ENCODE assay signal across 8 mouse cellular contexts in genomic region chr15:81586466-81586865, GRCm38 (mm10). TPM values are rescaled to one million over a fixed set of nuclear protein-coding genes. Genes with fewer than 3 reads are reported as not detected.
DNase-seq lines count a peak whose midpoint lies in the region; ATAC-seq and TF ChIP-seq lines count a peak whose summit lies in the region.

No protein-coding gene starts in this region.

- H3K36me3 ChIP-seq in C2C12 (ENCODE audit: control insufficient read depth, insufficient read depth) = peaks cover 25% of the 10 kb centered on the region
- H3K36me3 ChIP-seq in forebrain, embryonic 10.5 days (replicated peaks) = peaks cover 33% of the 10 kb centered on the region
- H3K36me3 ChIP-seq in liver, embryonic 11.5 days (ENCODE audit: control insufficient read depth, insufficient read depth, low read length) = no peaks in the 10 kb centered on the region
- H3K36me3 ChIP-seq in stomach, embryonic 14.5 days (ENCODE audit: control insufficient read depth, insufficient read depth, low read length) = no peaks in the 10 kb centered on the region; the same call in 1 of the 2 replicates

- H3K9ac ChIP-seq in liver, embryonic 11.5 days (ENCODE audit: low read depth, low read length) = peak overlapping the region; percentile 98
- H3K9ac ChIP-seq in stomach, embryonic 14.5 days (replicated peaks; ENCODE audit: low read depth, low read length) = peak overlapping the region; percentile 100

- H3ac ChIP-seq in C2C12 (ENCODE audit: control insufficient read depth, insufficient read length, low read depth) = peak overlapping the region; percentile 94

- ATAC-seq in liver, embryonic 11.5 days (replicated peaks; ENCODE audit: low FRiP score) = no peak
- no peak for ATAC-seq in stomach, embryonic 14.5 days (ENCODE audit: insufficient number of reproducible peaks, insufficient read depth, low FRiP score, low read depth)
- ATAC-seq in megakaryocyte progenitor cell, adult 5-6 weeks (replicated peaks; ENCODE audit: poor library complexity) = no peak

- peaks cover 60% of the 10 kb centered on the region for H3K79me2 ChIP-seq in C2C12 (ENCODE audit: control insufficient read depth, insufficient read depth)

- H3K27ac ChIP-seq in forebrain, embryonic 10.5 days = peak overlapping the region; percentile 100
- peak overlapping the region; percentile 100 for H3K27ac ChIP-seq in liver, embryonic 11.5 days (ENCODE audit: low read depth, low read length)
- peak overlapping the region; percentile 100 for H3K27ac ChIP-seq in stomach, embryonic 14.5 days (ENCODE audit: low read length)

- H3K4me1 ChIP-seq in forebrain, embryonic 10.5 days = peaks cover 31% of the 10 kb centered on the region
- H3K4me1 ChIP-seq in liver, embryonic 11.5 days (replicated peaks; ENCODE audit: control insufficient read depth, insufficient read depth, low read length) = peaks cover 8% of the 10 kb centered on the region
- peaks cover 9% of the 10 kb centered on the region; the same call in 1 of the 2 replicates for H3K4me1 ChIP-seq in stomach, embryonic 14.5 days (ENCODE audit: control insufficient read depth, insufficient read depth, low read length)

- WGBS in forebrain, embryonic 10.5 days = under 1% methylated on average over 28 of the region's 28 CpGs
- under 1% methylated on average over 28 of the region's 28 CpGs for WGBS in liver, embryonic 11.5 days
- under 1% methylated on average over 28 of the region's 28 CpGs for WGBS in stomach, embryonic 14.5 days

- H3K27me3 ChIP-seq in C2C12 (ENCODE audit: control insufficient read depth, insufficient read depth, insufficient read length) = no peaks in the 10 kb centered on the region
- H3K27me3 ChIP-seq in forebrain, embryonic 10.5 days (ENCODE audit: poor library complexity, severe bottlenecking) = no peaks in the 10 kb centered on the region
- H3K27me3 ChIP-seq in liver, embryonic 11.5 days (replicated peaks; ENCODE audit: control insufficient read depth, insufficient read depth, low read length) = no peaks in the 10 kb centered on the region
- H3K27me3 ChIP-seq in stomach, embryonic 14.5 days (ENCODE audit: control insufficient read depth, insufficient read depth, low read length) = no peaks in the 10 kb centered on the region

- H3K4me2 ChIP-seq in liver, embryonic 11.5 days = peak overlapping the region; percentile 86
- H3K4me2 ChIP-seq in stomach, embryonic 14.5 days (replicated peaks; ENCODE audit: low read depth, low read length) = peak overlapping the region; percentile 89

- H3K4me3 ChIP-seq in C2C12 (ENCODE audit: insufficient read depth, poor library complexity, severe bottlenecking) = peak overlapping the region; percentile 98
- peak overlapping the region; percentile 82 for H3K4me3 ChIP-seq in forebrain, embryonic 10.5 days
- peak overlapping the region; percentile 97 for H3K4me3 ChIP-seq in liver, embryonic 11.5 days (ENCODE audit: low read depth, low read length)
- H3K4me3 ChIP-seq in stomach, embryonic 14.5 days (ENCODE audit: low read depth, low read length) = peak overlapping the region; percentile 98

- no peak for TF ChIP-seq CTCF in C2C12 (IDR thresholded peaks at IDR 0.05; ENCODE audit: control insufficient read depth, insufficient read depth, insufficient read length)

- H3K9me3 ChIP-seq in forebrain, embryonic 10.5 days = no peaks in the 10 kb centered on the region
- no peaks in the 10 kb centered on the region for H3K9me3 ChIP-seq in liver, embryonic 11.5 days (ENCODE audit: control insufficient read depth, low read length)
- H3K9me3 ChIP-seq in stomach, embryonic 14.5 days (ENCODE audit: control insufficient read depth, low read depth, low read length) = no peaks in the 10 kb centered on the region

- H3K79me3 ChIP-seq in C2C12 (ENCODE audit: low read depth) = peaks cover 52% of the 10 kb centered on the region

- peak; percentile 49 for DNase-seq in embryo, embryonic 10 days (ENCODE audit: low spot score)
- no peak for DNase-seq in embryo, embryonic 9.5 days (ENCODE audit: extremely low spot score)
- no peak for DNase-seq in forebrain, embryonic 10.5 days (ENCODE audit: extremely low spot score, low spot score)
- DNase-seq in liver, embryonic 11.5 days (ENCODE audit: low spot score) = no peak
- DNase-seq in cerebellum, adult 11-12 months = no peak

TF ChIP-seq in C2C12, 6 proteins besides CTCF, POLR2A, EP300 and RAD21:
- TF ChIP-seq CEBPB (IDR thresholded peaks at IDR 0.05; ENCODE audit: low read depth) = no peak
- TF ChIP-seq MYOG (IDR thresholded peaks at IDR 0.05; ENCODE audit: control insufficient read depth, extremely low read depth, insufficient read length) = no peak
- TF ChIP-seq MAX (IDR thresholded peaks at IDR 0.05) = no peak
- TF ChIP-seq FOSL1 (IDR thresholded peaks at IDR 0.05; ENCODE audit: insufficient read depth, low read length, poor library complexity, severe bottlenecking) = no peak
- no peak for TF ChIP-seq USF1 (IDR thresholded peaks at IDR 0.05; ENCODE audit: low read depth)
- TF ChIP-seq MYOD1 (IDR thresholded peaks at IDR 0.05; ENCODE audit: control insufficient read depth, insufficient read length, low read depth) = no peak

RNA-seq across cellular contexts. Expression of gene Ep300, which starts 1.3 kb away (rescaled TPM):
- polyA plus RNA-seq in C2C12 (2012; fragmentation: generic; extraction: Trizol) = 19.2 TPM
- polyA plus RNA-seq in forebrain, embryonic 10.5 days (2016; fragmentation: Nextera tagmentation; extraction: Ambion mirVana) = 16.3 and 19.8 TPM in 2 replicates
- polyA plus RNA-seq in liver, embryonic 11.5 days (2014; fragmentation: Nextera tagmentation; extraction: Ambion mirVana) = 18.1 and 22.9 TPM in 2 replicates
- polyA plus RNA-seq in stomach, embryonic 14.5 days (2014; fragmentation: Nextera tagmentation; extraction: Ambion mirVana) = 32.6 and 39.7 TPM in 2 replicates
- 112 and 132 TPM in 2 replicates for total RNA-seq in megakaryocyte progenitor cell, adult 5-6 weeks (2015)
- total RNA-seq in megakaryocyte progenitor cell, adult 5-6 weeks (2017) = 22.4 and 23.7 TPM in 2 replicates
